Mouse (Mus musculus) B cell, adult 2 months (primary cell): ENCODE data around the gene Ezr.
A peak's percentile ranks its signal among the peaks of the same experiment; 100 is the strongest.

ENCODE experiments used
- DNase-seq, 2 experiments: peaks; one replicate each; pipeline ENCODE4 v3.0.0; 2022

Ezr gene

GRCm38 (mm10) chr17:6782611-6783005 is at the start of gene Ezr:
Gene Ezr (minus strand): TSS chr17:6782784.
- DNase-seq = peak; percentile 95 to 96

DNA sequence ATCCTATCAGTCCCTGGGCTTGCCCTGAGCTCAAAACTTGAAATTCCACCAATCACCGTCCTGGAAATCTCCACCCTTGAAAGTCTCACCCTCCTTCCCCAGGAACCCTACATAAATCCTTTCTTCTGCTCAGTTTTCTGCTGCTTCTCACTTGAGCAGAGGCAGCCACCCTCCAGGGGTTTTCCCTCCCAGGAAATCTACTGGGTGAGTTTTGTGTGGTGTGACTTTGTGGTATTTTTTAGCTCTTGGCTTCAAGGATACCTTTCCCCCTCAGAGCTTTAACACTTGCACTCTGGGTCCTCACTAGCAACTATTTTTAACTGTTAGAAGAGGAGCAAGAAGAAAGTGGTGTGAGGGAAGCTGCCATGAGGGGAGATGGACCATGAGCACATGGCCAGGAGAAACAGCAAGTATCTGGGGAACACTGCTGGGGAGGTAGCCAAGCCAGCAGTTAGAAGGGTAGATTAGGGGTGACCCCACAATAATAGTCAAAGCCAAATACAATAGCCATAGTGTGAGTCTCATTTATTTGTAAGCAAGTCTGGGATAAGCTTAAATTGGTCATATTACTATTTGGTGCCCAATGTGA is 47.5 kb upstream of the Ezr start:
- DNase-seq = peak in 1 of 2 experiments; percentile 19

GRCm38 (mm10) chr17:6828531-6829150 is 46.1 kb upstream of the Ezr start:
- peak; percentile 62 to 69 for DNase-seq

DNA sequence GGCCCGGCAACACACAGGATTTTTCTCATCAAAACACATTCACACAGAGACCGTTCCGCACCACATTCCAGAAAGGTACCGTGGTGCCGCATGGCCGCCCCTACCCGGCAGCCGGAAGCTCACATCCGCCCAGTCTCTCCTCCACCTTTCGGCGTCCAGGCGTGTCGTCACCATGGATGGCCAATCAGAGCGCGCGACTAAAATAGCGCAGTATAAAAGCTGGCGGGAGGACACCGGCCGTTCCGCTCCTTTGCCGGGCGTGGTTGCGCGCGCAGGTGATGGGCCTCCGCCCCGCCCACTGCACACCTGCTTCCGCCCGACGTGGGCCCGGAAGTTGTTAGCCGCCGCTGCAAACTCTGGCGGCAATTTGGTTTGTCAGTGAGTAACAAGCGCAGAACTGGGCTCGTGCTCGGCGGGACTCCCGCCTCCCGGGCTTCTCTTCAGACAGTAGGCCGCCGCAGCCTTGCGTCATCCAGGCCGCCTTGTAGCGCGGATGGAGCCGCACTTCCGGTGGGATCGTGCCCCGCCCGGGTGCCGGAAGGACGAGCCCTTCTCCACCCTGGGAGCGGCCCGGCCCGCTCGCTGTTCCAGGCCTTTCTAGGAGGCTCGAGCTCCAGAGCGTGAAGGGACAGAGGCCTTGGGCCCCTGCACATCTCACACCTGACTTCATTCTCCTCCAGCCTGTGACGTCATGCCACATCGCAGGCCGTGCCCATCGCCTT is 45.3 kb upstream of the Ezr start:
- peak; percentile 99 to 100 for DNase-seq

DNA sequence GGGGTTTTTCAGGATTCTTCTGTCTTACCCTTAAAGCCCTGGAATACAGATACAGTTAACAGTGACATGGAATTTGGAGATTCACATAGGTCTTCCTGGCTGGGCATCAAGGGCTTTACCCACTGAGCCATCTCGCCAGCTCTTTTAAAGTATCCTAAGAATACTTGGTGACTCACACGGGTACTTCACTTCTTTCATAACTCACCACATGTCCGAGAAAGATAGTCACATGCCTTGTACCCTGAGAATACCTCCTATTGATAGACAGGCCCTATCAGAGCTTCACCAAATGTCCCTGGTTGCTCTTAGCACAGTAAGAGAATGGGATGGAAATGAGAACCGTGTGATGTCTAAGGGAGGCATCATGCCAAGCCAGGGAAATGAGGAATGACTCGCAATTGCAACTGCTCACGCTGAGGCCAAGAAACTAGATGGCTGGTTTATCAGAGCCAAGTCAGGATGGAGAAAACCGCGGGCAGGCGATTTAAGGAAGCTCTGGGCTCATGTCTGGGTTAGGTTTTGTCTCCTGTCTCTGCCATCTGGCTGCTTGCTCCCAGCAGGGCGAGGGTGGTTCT is 44.7 kb upstream of the Ezr start:
- peak in 1 of 2 experiments; percentile 72 for DNase-seq

DNA sequence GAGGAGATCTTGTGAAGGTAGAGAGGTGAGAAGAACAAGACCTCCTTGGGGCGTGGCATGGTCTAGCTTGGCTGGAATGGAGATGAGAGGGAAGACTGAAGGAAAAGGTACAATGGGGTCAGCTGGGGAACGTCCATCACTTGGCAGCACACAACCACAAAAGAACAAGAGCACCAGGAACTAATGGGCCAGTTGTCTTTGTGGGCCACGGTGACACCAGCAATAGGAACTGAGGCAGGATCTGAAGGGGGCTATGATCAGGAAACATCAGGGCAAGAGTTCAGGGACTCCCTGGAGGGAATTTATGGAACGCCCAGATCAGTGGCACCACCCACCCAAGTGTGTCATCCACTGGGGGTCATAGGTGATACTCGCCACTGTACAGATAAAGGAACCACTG is 34.2 kb upstream of the Ezr start:
- peak; percentile 49 for DNase-seq

DNA sequence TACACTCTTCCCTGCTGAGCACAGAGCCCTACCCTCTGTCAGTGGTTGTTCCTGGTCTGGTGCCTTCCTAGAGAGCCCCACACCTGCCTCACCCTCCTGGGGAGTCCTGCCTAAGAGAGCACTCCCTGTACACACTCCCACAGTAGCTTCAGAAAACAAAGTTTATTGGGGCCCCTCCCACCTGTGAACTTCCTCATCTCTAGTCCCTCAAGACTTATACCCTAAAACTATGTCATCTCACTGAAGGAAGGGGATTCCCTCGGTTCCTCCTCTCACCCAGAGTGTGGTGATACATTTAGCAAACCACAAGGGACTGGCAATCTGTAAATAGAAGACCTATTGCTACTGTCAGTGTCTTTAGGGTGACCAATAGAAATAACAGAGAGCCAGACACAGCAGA is 33.6 kb upstream of the Ezr start:
- DNase-seq = peak; percentile 83 to 90

- no peak for DNase-seq
Observed at GRCm38 (mm10) chr17:6814656-6815055, 32.1 kb upstream of the Ezr start.

DNA sequence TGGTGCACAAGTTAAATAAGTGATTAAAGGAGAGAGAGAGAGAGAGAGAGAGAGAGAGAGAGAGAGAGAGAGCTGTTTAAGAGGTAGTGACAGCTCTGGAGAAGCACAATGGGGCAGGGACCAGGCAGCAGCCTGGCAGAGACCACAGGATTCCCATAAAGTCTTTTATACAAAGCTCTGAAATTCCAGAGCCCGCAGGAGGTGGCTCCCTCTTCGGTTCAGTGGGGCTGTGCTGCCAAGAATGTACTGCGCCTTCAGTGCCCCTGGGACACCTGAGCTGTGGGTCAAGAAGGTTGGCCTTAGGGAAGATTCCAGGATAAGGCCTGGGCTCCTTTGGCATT is 30.2 kb upstream of the Ezr start:
- no peak for DNase-seq

- peak; percentile 24 to 25 for DNase-seq
Observed at GRCm38 (mm10) chr17:6811931-6812850, 29.6 kb upstream of the Ezr start.

DNA sequence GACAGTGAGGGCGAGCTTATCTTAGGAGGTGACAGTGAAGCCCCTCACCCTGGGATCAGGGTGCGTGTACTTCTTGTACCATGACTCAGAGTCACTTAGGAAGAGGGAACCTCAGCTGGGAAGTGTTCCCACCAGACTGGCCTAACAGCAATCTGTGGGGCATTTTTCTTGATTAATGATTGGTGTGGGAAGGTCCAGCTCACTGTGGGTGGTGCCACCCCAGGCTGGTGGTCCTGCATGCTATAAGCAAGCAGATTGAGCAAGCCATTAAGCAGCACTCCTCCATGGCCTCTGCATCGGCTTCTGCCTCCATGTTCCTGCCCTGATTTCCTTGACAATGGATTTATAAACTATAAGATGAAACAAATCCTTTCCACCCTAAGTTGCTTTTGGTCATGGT is 26.7 kb upstream of the Ezr start:
- no peak for DNase-seq

GRCm38 (mm10) chr17:6808521-6809165 is 26.1 kb upstream of the Ezr start:
- DNase-seq = no peak

- no peak for DNase-seq
Observed at GRCm38 (mm10) chr17:6807827-6808520, 25.4 kb upstream of the Ezr start.

GRCm38 (mm10) chr17:6804853-6805543 is 22.4 kb upstream of the Ezr start:
- no peak for DNase-seq

DNA sequence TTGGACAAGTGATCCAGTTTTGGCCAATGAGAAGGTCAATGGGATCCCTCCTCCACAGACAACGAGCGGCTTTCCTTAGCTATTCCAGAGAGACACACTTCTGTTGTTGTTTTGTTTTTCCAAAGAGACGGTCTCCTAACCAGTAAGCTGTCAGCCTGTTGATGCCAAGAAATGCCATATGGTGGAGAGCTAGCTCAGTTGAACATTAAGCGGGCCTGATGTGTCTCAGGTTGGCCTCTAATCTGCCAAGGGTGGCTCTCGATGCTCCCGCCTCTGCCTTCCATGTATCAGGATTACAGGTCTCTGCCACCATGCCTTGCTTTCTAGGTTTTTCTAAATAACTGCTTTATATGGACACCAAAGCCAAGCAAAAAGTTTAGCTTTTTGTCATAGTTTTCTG is 21.5 kb upstream of the Ezr start:
- DNase-seq = no peak

DNA sequence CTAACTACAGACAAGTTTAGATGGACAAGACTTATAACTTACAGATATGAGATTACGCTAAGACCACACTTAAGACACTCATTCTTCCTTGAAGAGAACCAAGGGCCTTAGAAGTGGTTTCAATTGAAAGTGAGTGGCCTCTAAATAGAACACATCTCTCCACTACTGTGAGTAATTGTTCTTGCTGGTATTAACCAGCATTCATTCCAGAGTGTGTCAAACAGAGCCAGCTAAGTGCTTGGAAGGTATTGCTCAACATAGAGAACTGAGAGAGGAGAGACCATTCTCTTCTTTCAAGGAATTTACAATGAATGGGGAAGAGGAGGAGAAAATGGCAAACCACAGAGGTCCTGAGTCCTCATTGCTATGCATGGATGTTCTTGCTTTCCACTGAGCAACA is 21.0 kb upstream of the Ezr start:
- DNase-seq = no peak

DNA sequence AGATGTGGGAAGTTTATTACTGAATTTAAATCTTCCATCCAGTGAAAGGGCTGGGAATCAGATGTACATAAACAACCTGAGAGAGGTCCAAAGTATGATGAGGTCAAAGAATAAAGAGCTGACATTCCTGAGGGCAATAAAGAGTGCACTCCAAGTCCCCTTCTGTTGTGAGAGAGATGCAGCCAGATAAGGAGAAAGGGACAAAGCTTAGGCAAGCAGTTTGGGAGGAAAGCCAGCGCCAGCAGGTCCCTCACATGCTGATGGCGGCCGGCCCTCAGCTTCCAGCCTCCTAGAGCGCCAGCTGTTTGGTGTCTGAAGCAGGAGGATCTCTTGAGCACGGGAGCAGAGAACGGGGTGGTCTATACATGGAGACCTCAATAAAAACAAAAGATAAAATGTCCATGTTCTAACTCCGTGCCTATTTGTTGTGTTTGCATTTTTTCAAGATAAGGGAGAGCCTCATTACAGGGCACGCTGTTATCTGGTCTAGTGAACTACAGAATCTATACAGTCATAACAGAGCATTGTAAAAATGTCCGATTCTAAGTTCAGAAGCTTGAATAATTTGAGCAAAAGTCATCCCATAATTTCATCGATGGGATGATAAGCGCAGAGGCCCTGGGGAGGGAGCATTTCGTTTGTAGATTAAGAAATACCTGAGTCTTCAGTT is 15.9 kb upstream of the Ezr start:
- DNase-seq = no peak

DNA sequence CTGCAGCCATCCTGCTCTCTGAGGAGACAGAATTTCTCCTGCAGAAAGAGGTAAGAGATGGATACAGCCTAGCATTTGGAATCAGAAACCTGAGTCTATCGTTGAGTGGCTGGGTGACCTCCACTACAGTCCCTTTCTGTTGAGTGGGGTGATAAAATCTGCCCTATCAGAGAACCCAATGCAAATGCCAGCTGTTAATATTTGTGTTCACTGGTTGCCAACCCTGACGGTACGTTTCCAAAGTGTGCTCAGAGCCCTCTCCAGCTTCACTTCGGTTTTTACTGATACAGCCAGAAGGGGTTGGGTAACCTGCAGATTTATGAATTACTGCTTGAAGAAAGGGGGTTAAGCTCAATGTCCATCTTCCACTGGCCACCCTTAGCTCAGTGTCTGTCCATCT is 14.9 kb upstream of the Ezr start:
- no peak for DNase-seq

DNA sequence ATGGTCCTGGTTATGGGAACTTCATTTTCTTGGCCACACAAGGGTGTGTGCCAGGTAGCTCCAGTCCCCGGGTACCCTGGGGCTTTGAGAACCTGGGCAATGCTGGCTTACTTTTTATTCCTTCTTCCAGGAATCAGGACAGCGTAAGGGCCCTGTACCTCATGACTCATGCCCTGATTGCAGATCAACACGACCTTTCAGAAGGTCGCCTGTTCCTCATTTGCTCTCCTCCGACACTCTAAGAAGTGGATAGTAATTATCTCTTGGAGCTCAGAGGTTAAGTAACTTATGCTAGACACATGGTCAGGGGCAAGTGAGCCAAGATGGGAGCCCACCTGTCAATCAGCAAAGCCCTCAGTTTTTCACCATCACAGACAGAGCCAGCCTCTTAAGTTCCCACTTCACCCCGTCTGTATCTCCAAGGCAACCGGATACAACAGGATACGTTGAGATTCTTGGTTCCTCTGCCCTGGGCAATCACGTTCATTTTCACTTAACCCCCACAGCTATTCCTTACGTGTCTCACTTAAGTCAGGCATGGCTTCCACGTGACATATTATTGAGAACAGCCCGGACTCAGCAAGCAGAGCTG is 11.7 kb upstream of the Ezr start:
- peak in 1 of 2 experiments; percentile 18 for DNase-seq

DNA sequence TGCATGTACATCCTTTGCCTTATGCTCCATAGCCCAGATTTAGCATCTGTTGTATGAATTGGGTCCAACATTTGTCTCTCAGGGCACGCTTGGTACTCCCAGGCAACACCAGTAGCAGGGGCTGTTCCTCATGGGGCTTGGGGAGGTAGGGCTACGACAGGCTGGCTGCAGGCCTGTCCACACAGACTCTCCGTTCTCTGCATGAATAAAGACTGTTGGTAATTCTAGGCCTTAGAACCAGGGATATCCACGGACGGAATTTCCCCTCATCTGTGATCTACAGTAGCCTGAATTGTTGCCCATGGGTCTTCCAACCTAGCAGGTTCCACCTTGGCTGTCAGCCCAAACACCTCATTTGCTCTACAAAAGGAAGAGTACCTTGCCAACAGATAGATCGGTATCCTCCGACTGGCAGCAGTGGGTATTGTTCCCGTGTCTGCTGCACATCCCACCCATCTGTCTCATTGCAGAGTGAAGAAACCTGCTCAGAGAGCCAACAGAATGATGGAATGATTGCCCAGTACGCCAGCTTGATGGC is 7.1 kb upstream of the Ezr start:
- no peak for DNase-seq
